Mouse (Mus musculus) embryonic facial prominence, embryonic 11.5 days (tissue): ENCODE measurements at regions not wholly inside any gene's neighbourhood (a gene's known extent, or its start where the extent isn't known, plus 50 kb on each side); places are given as distances from the start of the nearest gene placed in this dataset.

Experiments
- ATAC-seq: fragments of 200-750 bp; cut with Nextera tagmentation; replicated peaks from 2 replicates; pipeline ENCODE4 v1.8.0; 2017; ENCODE audit warnings: low read depth; ENCODE audit not compliant: insufficient number of reproducible peaks, low FRiP score, low TSS enrichment
- DNase-seq: peaks from one replicate; pipeline ENCODE4 v3.0.0-alpha.2; 2015; ENCODE audit warnings: low spot score
- H3K27ac ChIP-seq: fragments of 300-500 bp; sonication (generic); replicated peaks from 2 replicates; pipeline ENCODE4 v1.5.1; 2014; ENCODE audit warnings: mild to moderate bottlenecking, low read depth, low read length, control low read depth
- H3K27me3 ChIP-seq: fragments of 300-500 bp; sonication (generic); 2 replicates; pipeline ENCODE4 v1.6.1; 2014; ENCODE audit warnings: mild to moderate bottlenecking, low read length, moderate library complexity, mixed read lengths; ENCODE audit not compliant: control insufficient read depth, insufficient read depth
- H3K36me3 ChIP-seq: fragments of 300-500 bp; sonication (generic); replicated peaks from 2 replicates; pipeline ENCODE4 v1.6.1; 2014; ENCODE audit warnings: low read depth, mild to moderate bottlenecking, low read length, moderate library complexity, mixed read lengths; ENCODE audit not compliant: control insufficient read depth, insufficient read depth
- H3K4me1 ChIP-seq: fragments of 300-500 bp; sonication (generic); 2 replicates; pipeline ENCODE4 v1.6.1; 2014; ENCODE audit warnings: low read length, mixed read lengths; ENCODE audit not compliant: control insufficient read depth, insufficient read depth
- H3K4me2 ChIP-seq: fragments of 300-500 bp; sonication (generic); 2 replicates; pipeline ENCODE4 v1.6.1; 2014; ENCODE audit warnings: low read depth, mild to moderate bottlenecking, control low read depth, low read length, moderate library complexity
- H3K4me3 ChIP-seq: fragments of 300-500 bp; sonication (generic); 2 replicates; pipeline ENCODE4 v1.5.1; 2014; ENCODE audit warnings: low read depth, low read length, control low read depth
- H3K9ac ChIP-seq: fragments of 300-500 bp; sonication (generic); replicated peaks from 2 replicates; pipeline ENCODE4 v1.6.1; 2014; ENCODE audit warnings: mild to moderate bottlenecking, control low read depth, low read length
- H3K9me3 ChIP-seq: fragments of 300-500 bp; sonication (generic); replicated peaks from 2 replicates; pipeline ENCODE4 v1.6.1; 2016; ENCODE audit warnings: mild to moderate bottlenecking, low read length, inconsistent platforms, mixed read lengths; ENCODE audit not compliant: control insufficient read depth
- WGBS: fragments of 180-500 bp; shearing (Covaris S2); extraction: QIAGEN DNeasy Blood & Tissue Kit; methylation state at CpG from one replicate; pipeline ENCODE4 v1.1.7; 2014; 5-methylcytosine and 5-hydroxymethylcytosine counted together

DNA sequence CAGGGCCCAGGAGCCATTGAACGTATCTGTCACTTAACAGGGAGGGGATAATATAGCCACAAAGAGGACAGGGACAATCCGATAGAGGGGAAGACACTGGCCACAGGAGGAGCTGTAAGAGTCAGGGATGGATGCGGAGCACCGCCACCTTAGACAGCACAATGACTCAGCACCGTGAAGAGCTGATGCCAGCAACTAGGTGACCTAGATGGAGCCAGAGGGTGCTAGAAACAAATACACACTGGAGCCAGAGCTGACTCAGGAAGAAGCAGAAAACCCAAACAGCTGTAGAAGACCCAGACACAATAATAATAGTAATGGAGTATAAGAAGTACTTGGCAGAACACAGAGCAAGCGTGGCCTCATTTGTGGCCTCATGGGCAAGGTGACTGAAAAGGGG is 200.6 kb upstream of the Sfswap start:
- Histone ChIP-seq H3K27ac (no peak overlapping the region), H3K9ac (no peak overlapping the region), H3K9me3 (no peaks in the 10 kb centered on the region), H3K4me2 (no peak overlapping the region), H3K27me3 (no peaks in the 10 kb centered on the region), H3K36me3 (no peaks in the 10 kb centered on the region), H3K4me3 (no peak overlapping the region), H3K4me1 (no peaks in the 10 kb centered on the region)
- ATAC-seq (no peak), DNase-seq (no peak)
- whole genome bisulfite sequencing: 90% methylated on average over 6 of the region's 6 CpGs

DNA sequence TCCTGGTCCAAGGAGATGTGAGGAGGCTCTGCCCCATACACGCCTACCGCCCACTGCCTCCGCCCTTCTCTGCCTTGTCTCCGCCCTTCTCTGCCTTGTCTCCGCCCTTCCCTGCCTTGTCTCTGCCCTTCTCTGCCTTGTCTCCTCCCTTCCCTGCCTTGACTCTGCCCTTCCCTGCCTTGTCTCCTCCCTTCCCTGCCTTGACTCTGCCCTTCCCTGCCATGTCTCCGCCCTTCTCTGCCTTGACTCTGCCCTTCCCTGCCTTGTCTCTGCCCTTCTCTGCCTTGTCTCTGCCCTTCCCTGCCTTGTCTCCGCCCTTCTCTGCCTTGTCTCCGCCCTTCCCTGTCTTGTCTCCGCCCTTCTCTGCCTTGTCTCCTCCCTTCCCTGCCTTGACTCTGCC is 185.4 kb upstream of the Sfswap start:
- no peaks in the 10 kb centered on the region for H3K9me3 ChIP-seq
- 46% methylated on average over 9 of the region's 9 CpGs for WGBS

DNA sequence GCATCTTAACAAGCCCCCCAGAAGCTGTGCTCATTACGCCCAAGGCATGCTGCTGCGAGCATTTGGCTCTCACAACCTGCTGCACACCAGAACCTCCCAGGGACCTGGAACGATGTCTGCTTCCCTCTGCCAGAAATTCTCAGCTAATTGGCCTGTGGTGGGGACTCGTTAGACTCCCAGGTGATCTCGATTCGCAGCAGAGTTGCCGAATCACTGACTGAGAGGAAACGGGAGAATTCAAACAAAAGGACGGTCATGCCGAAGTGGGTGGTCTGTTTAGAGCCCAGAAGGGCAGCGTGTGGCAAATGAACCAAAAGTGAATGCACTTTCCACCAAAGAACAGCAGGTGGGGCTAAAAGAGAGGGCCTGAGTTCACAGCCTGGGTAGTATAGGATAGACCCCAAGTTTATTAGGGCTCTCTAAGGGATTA is 169.9 kb upstream of the Sfswap start:
- DNase-seq (peak; percentile 39), ATAC-seq (no peak)
- WGBS: 17% methylated on average over 11 of the region's 11 CpGs
- no peak overlapping the region for H3K4me3 ChIP-seq
- H3K27me3 ChIP-seq: no peaks in the 10 kb centered on the region
- H3K9ac ChIP-seq: no peak overlapping the region
- no peaks in the 10 kb centered on the region for H3K36me3 ChIP-seq
- no peaks in the 10 kb centered on the region for H3K4me1 ChIP-seq
- no peaks in the 10 kb centered on the region for H3K9me3 ChIP-seq
- H3K27ac ChIP-seq: no peak overlapping the region
- H3K4me2 ChIP-seq: no peak overlapping the region

More for the DNA sequence above, 185.4 kb upstream of the Sfswap start:
- Histone ChIP-seq H3K36me3 (no peaks in the 10 kb centered on the region), H3K4me2 (no peak overlapping the region), H3K27ac (no peak overlapping the region), H3K9ac (no peak overlapping the region), H3K27me3 (no peaks in the 10 kb centered on the region), H3K4me1 (no peaks in the 10 kb centered on the region), H3K4me3 (no peak overlapping the region)
- DNase-seq: no peak
- ATAC-seq: no peak

DNA sequence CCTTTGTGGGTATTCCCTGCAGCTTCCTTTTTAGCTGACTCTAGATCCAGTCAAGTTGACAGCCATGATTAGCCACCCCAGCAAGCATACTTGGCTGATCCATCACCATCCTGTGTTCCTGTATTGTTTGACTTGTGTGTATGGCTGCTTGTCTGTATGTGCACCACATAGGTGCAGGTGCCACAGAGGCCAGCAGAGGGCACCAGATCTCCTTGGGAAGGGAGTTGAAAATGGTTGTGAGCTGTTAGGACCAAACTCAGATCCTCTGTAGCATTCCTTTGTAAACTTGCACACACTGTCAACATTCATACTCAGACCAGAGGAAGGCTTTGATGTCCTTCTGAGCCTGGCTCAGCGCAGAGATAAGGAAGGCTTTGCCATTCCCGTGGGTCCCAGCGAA is 169.0 kb upstream of the Sfswap start:
- H3K9ac ChIP-seq: no peak overlapping the region
- H3K27me3 ChIP-seq: no peaks in the 10 kb centered on the region
- H3K27ac ChIP-seq: no peak overlapping the region
- H3K4me1 ChIP-seq: no peaks in the 10 kb centered on the region
- H3K4me2 ChIP-seq: no peak overlapping the region
- no peak overlapping the region for H3K4me3 ChIP-seq
- no peaks in the 10 kb centered on the region for H3K36me3 ChIP-seq
- WGBS: 93% methylated on average over 3 of the region's 3 CpGs
- ATAC-seq (no peak), DNase-seq (peak; percentile 8)
- H3K9me3 ChIP-seq: no peaks in the 10 kb centered on the region

DNA sequence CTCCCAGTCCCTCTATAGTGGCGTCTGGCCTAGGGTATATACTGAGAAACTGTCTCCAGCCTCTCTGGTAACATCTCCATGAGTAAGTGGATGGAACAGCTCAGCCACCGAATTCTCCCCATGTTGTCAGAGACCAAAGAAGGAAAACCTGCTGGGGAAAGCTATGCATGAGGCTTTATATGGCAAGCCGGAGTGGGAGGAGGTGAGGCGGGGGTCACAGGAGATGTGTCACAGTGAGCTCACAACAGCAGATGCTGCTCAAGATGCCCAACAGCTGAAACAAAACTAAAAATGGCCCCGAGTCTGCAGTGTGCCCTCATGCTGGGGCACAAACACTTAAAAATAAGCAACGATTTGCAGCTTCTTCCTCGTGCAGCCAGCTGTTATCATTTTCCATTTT is 162.5 kb upstream of the Sfswap start:
- Histone ChIP-seq H3K9ac (no peak overlapping the region), H3K27me3 (no peaks in the 10 kb centered on the region), H3K4me1 (no peaks in the 10 kb centered on the region), H3K36me3 (no peaks in the 10 kb centered on the region), H3K4me2 (no peak overlapping the region), H3K4me3 (no peak overlapping the region), H3K9me3 (no peaks in the 10 kb centered on the region), H3K27ac (no peak overlapping the region)
- DNase-seq (no peak), ATAC-seq (no peak)
- 64% methylated on average over 7 of the region's 7 CpGs for WGBS

DNA sequence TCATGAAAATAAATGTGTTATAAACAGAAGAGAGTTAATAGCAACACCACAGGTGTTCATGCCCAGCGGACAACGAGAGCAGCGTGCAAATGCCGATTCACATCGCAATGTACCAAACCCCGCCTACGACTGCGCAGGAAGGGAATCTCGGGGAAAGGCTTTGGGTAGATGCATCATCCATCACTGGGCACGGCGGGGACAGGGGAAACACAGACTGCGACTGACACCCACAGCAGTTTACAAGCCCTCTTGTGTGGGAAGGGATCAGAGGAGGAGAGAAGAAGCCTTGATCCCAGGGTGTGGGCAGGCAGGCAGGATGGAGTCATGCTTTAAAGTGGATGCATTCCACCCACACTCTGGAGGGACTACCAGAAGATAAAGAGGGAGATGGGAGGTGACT is 157.0 kb upstream of the Sfswap start:
- no peak overlapping the region for H3K27ac ChIP-seq
- no peaks in the 10 kb centered on the region for H3K4me1 ChIP-seq
- H3K4me3 ChIP-seq: no peak overlapping the region
- WGBS: 88% methylated on average over 12 of the region's 12 CpGs
- no peak overlapping the region for H3K4me2 ChIP-seq
- H3K27me3 ChIP-seq: no peaks in the 10 kb centered on the region
- H3K9ac ChIP-seq: no peak overlapping the region
- no peaks in the 10 kb centered on the region for H3K9me3 ChIP-seq
- ATAC-seq (no peak), DNase-seq (no peak)
- H3K36me3 ChIP-seq: no peaks in the 10 kb centered on the region

DNA sequence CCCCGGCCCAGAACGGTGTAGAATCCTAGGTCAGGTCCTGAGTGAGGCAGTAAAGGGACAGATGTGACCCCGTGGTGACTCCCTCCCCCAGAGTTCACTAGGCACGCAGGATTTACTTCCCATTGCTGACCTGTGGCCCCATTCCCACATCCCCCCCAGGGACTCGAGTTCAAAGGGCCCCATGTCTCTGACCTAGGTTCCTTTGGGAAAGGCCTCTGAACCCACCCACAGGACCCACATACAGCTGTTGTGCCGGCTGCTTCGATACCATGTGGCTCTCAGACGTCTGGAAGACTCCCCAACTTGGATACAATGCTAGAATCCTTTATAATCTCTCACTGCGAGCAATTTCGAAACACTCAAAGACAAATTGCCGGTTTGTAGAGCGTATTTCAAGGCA is 151.0 kb upstream of the Sfswap start:
- H3K9me3 ChIP-seq: no peaks in the 10 kb centered on the region
- no peak overlapping the region for H3K27ac ChIP-seq
- no peak for ATAC-seq

DNA sequence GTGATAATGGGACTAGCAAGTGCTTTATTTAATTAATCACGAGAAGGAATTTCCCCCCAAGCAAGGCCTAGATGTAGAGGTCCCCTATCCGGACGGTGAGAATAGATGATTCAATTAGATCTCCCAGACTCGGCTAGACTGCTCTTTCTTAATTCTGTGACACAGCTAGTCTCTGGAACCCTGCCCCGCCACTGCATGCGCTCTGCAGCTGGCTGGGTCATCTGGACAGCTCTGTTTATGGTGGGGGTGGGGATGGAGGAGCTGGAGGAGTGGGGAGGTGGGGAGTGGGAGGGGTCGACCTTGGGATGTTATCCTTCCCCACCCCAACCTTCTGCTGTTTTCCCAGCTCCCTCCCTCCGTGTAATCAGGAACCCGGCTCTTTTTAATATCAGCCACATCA is 147.5 kb upstream of the Sfswap start:
- ATAC-seq: no peak
- Histone ChIP-seq H3K4me3 (no peak overlapping the region), H3K4me2 (no peak overlapping the region), H3K9me3 (no peaks in the 10 kb centered on the region), H3K4me1 (no peaks in the 10 kb centered on the region), H3K9ac (no peak overlapping the region), H3K27ac (no peak overlapping the region), H3K36me3 (no peaks in the 10 kb centered on the region), H3K27me3 (no peaks in the 10 kb centered on the region)
- 31% methylated on average over 9 of the region's 9 CpGs for WGBS
- no peak for DNase-seq

More for the DNA sequence above, 151.0 kb upstream of the Sfswap start:
- H3K9ac ChIP-seq: no peak overlapping the region
- no peaks in the 10 kb centered on the region for H3K4me1 ChIP-seq
- no peak for DNase-seq
- H3K4me2 ChIP-seq: no peak overlapping the region
- WGBS: 51% methylated on average over 12 of the region's 12 CpGs
- H3K27me3 ChIP-seq: no peaks in the 10 kb centered on the region
- H3K4me3 ChIP-seq: no peak overlapping the region
- no peaks in the 10 kb centered on the region for H3K36me3 ChIP-seq
